Comparison of ENCODE assay signal across 43 mouse cellular contexts in genomic region chr19:34222805-34223204, GRCm38 (mm10). TPM values are rescaled to one million over a fixed set of nuclear protein-coding genes. Genes with fewer than 3 reads are reported as not detected.
"Had no signal": no experiment of that assay in that cellular context is flagged by ENCODE, and none has a peak within 500 bp of the region (broad histone marks: within the 10 kb centered on the region; RNA-seq: fewer than 3 reads in every experiment).

No protein-coding gene starts in this region.

- H3K4me3 ChIP-seq: heart, embryonic 10.5 days; heart, embryonic 12.5 days; heart, embryonic 13.5 days; heart, embryonic 15.5 days; hindbrain, embryonic 10.5 days; hindbrain, embryonic 12.5 days; hindbrain, embryonic 13.5 days; hindbrain, embryonic 15.5 days; intestine, embryonic 15.5 days; kidney, embryonic 15.5 days; layer of hippocampus, adult 2 months had no signal

- H3K27ac ChIP-seq: heart, embryonic 10.5 days; heart, embryonic 13.5 days; heart, embryonic 15.5 days; hindbrain, embryonic 10.5 days; hindbrain, embryonic 12.5 days; hindbrain, embryonic 13.5 days; hindbrain, embryonic 14.5 days; hindbrain, embryonic 15.5 days; hindbrain, postnatal 0 days; intestine, embryonic 15.5 days; kidney, embryonic 15.5 days; kidney, postnatal 0 days; layer of hippocampus, adult 2 months had no signal

- H3K27me3 ChIP-seq: heart, embryonic 12.5 days; heart, embryonic 13.5 days; heart, embryonic 15.5 days; hindbrain, embryonic 12.5 days; hindbrain, embryonic 13.5 days; hindbrain, embryonic 15.5 days; intestine, embryonic 15.5 days; kidney, embryonic 15.5 days had no signal

- H3K9ac ChIP-seq: heart, embryonic 12.5 days; heart, embryonic 13.5 days; heart, embryonic 15.5 days; hindbrain, embryonic 12.5 days; hindbrain, embryonic 13.5 days; hindbrain, embryonic 14.5 days; hindbrain, embryonic 15.5 days; intestine, embryonic 15.5 days; kidney, embryonic 15.5 days had no signal

- H3K4me1 ChIP-seq: heart, embryonic 10.5 days; heart, embryonic 12.5 days; heart, embryonic 13.5 days; heart, embryonic 15.5 days; hindbrain, embryonic 10.5 days; hindbrain, embryonic 12.5 days; hindbrain, embryonic 13.5 days; hindbrain, embryonic 15.5 days; intestine, embryonic 15.5 days; kidney, embryonic 15.5 days had no signal

- H3K9me3 ChIP-seq: heart, embryonic 10.5 days; heart, embryonic 12.5 days; heart, embryonic 13.5 days; heart, embryonic 15.5 days; hindbrain, embryonic 10.5 days; hindbrain, embryonic 12.5 days; hindbrain, embryonic 13.5 days; hindbrain, embryonic 15.5 days; intestine, embryonic 15.5 days; kidney, embryonic 15.5 days had no signal

- ATAC-seq: hindbrain, embryonic 16.5 days; hindbrain, postnatal 0 days; inflammation-experienced regulatory T-cells, adult 6 months; intestine, embryonic 15.5 days; intestine, embryonic 16.5 days; intestine, postnatal 0 days had no signal

- DNase-seq: heart, postnatal 10 days; heart, postnatal 14 days; heart, postnatal 36 days; heart, postnatal 4 days; kidney, adult 11 months; kidney, adult 18-20 months; kidney, adult 2 months; kidney, adult 8-10 months; kidney, adult 9 months; kidney, postnatal 10 days; kidney, postnatal 14 days; kidney, postnatal 25 days; kidney, postnatal 36 days; kidney, postnatal 4 days; layer of hippocampus, adult 9-11 months; layer of hippocampus, postnatal 36 days had no signal

- H3K4me2 ChIP-seq: heart, embryonic 11.5 days; heart, embryonic 12.5 days; heart, embryonic 13.5 days; heart, embryonic 15.5 days; hindbrain, embryonic 12.5 days; hindbrain, embryonic 13.5 days; hindbrain, embryonic 14.5 days; hindbrain, embryonic 15.5 days; intestine, embryonic 15.5 days; kidney, embryonic 15.5 days had no signal

- H3K36me3 ChIP-seq: heart, embryonic 10.5 days; heart, embryonic 12.5 days; heart, embryonic 13.5 days; heart, embryonic 15.5 days; hindbrain, embryonic 10.5 days; hindbrain, embryonic 12.5 days; hindbrain, embryonic 13.5 days; intestine, embryonic 15.5 days; kidney, embryonic 15.5 days had no signal

RNA-seq across cellular contexts. Expression of gene Acta2, which starts 32.6 kb away (rescaled TPM):
- total RNA-seq: hematopoietic stem cell, adult 5-6 weeks had no signal

RNA-seq across cellular contexts. Expression of gene Ankrd22, which starts 57.0 kb away (rescaled TPM):
- total RNA-seq: heart, postnatal 10 days; heart, postnatal 14 days; heart, postnatal 25 days; heart, postnatal 36 days; heart, postnatal 4 days; hindbrain, postnatal 0 days; layer of hippocampus, adult 18-20 months; layer of hippocampus, adult 2 months; layer of hippocampus, postnatal 14 days; layer of hippocampus, postnatal 36 days had no signal
- polyA plus RNA-seq: heart, embryonic 10.5 days; heart, embryonic 11.5 days; heart, embryonic 12.5 days; heart, embryonic 14.5 days; heart, postnatal 0 days; hindbrain, embryonic 10.5 days; hindbrain, embryonic 11.5 days; hindbrain, embryonic 12.5 days; hindbrain, embryonic 13.5 days; hindbrain, embryonic 14.5 days; hindbrain, embryonic 15.5 days; hindbrain, embryonic 16.5 days; hindbrain, postnatal 0 days; inflammation-experienced regulatory T-cells, adult 6 months; kidney, adult 2 months; kidney, embryonic 14.5 days had no signal
